Mouse (Mus musculus) midbrain, embryonic 12.5 days (tissue): ENCODE data around the gene Wdr62. TPM values are rescaled to one million over a fixed set of nuclear protein-coding genes. Genes with fewer than 3 reads are reported as not detected.
"Not testable (repeated sequence)": the region's sequence is repeated elsewhere in the genome, so short reads cannot be mapped to it uniquely, and the experiment has no call there.

ENCODE experiments used
- ATAC-seq: fragments of 200-750 bp; cut with Nextera tagmentation; 2 replicates; pipeline ENCODE4 v1.8.0; 2017; ENCODE audit warnings: low read depth, moderate TSS enrichment, moderate library complexity; ENCODE audit not compliant: low FRiP score
- H3K27ac ChIP-seq: fragments of 300-500 bp; sonication (generic); replicated peaks from 2 replicates; pipeline ENCODE4 v1.5.1; 2016; ENCODE audit warnings: mild to moderate bottlenecking
- H3K27me3 ChIP-seq: fragments of 300-500 bp; sonication (generic); 2 replicates; pipeline ENCODE4 v1.6.1; 2016; ENCODE audit warnings: mild to moderate bottlenecking
- H3K36me3 ChIP-seq: fragments of 300-500 bp; sonication (generic); 2 replicates; pipeline ENCODE4 v1.6.1; 2016
- H3K4me1 ChIP-seq: fragments of 300-500 bp; sonication (generic); 2 replicates; pipeline ENCODE4 v1.6.1; 2016
- H3K4me2 ChIP-seq: fragments of 300-500 bp; sonication (generic); replicated peaks from 2 replicates; pipeline ENCODE4 v1.6.1; 2016; ENCODE audit warnings: mild to moderate bottlenecking, moderate library complexity
- H3K4me3 ChIP-seq: fragments of 300-500 bp; sonication (generic); 2 replicates; pipeline ENCODE4 v1.5.1; 2016; ENCODE audit warnings: mild to moderate bottlenecking
- H3K9ac ChIP-seq: fragments of 300-500 bp; sonication (generic); replicated peaks from 2 replicates; pipeline ENCODE4 v1.6.1; 2016; ENCODE audit warnings: mild to moderate bottlenecking, moderate library complexity
- H3K9me3 ChIP-seq: fragments of 300-500 bp; sonication (generic); 2 replicates; pipeline ENCODE4 v1.6.1; 2016; ENCODE audit warnings: mild to moderate bottlenecking
- WGBS: fragments of 180-500 bp; shearing (Covaris S2); methylation state at CpG from one replicate; pipeline ENCODE4 v1.1.7; 2016; 5-methylcytosine and 5-hydroxymethylcytosine counted together
- polyA plus RNA-seq: library from polyadenylated mRNA; unstranded; fragments of >200 nt; fragmentation: Nextera tagmentation; extraction: Ambion mirVana; gene quantifications from 2 replicates; pipeline ENCODE4 v1.2.1, GENCODE M21; 2016

The Wdr62 gene
- polyA plus RNA-seq, 1 experiment from 2014 or later = 11.3 TPM

- Histone ChIP-seq H3K9ac (no peak overlapping the region), H3K4me2 (no peak overlapping the region), H3K9me3 (no peaks in the 10 kb centered on the region), H3K27me3 (no peaks in the 10 kb centered on the region), H3K27ac (no peak overlapping the region), H3K4me3 (no peak overlapping the region), H3K36me3 (peaks cover 2% of the 10 kb centered on the region; the same call in 1 of the 2 replicates), H3K4me1 (peaks cover 12% of the 10 kb centered on the region)
- peak; percentile 32; the same call in 1 of the 2 replicates for ATAC-seq
- 77% methylated on average over 2 of the region's 2 CpGs for WGBS
These were observed 62.9 kb downstream of the Wdr62 start for GRCm38 (mm10) chr7:30217277-30217676.

GRCm38 (mm10) chr7:30216723-30217151 is 63.5 kb downstream of the Wdr62 start:
- peak; percentile 71 for ATAC-seq
- Histone ChIP-seq H3K4me3 (0 out of 2 replicates have a peak overlapping the region, but pooled peaks have one; percentile 5), H3K4me1 (peaks cover 12% of the 10 kb centered on the region), H3K36me3 (no peaks in the 10 kb centered on the region), H3K27me3 (no peaks in the 10 kb centered on the region), H3K27ac (no peak overlapping the region), H3K9ac (no peak overlapping the region), H3K9me3 (no peaks in the 10 kb centered on the region), H3K4me2 (peak overlapping the region; percentile 36)
- 1% methylated on average over 15 of the region's 16 CpGs for whole genome bisulfite sequencing

DNA sequence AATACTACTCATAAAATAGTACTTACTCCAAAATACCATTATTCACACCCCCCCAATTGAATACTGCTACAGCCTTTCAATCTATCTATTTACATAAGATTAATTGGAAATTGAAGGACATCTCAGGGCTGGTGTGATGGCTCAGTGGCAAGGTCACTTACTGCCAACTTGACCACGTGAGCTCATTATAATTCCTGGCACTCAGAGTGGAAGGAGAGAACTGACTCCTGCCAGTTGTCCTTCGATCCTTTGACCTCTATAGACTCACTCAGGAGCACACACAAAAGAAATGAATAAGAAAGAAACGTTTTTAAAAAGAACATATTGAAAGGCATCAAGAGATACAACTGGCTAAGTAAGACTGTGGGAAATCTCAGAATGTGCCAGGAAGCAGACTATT is 64.3 kb downstream of the Wdr62 start:
- H3K27ac ChIP-seq = no peak overlapping the region
- H3K9ac ChIP-seq = no peak overlapping the region
- H3K9me3 ChIP-seq = no peaks in the 10 kb centered on the region
- H3K4me1 ChIP-seq = peaks cover 12% of the 10 kb centered on the region
- ATAC-seq = no peak
- WGBS = 78% methylated on average over 3 of the region's 3 CpGs
- H3K27me3 ChIP-seq = no peaks in the 10 kb centered on the region
- H3K4me2 ChIP-seq = no peak overlapping the region
- H3K4me3 ChIP-seq = no peak overlapping the region
- H3K36me3 ChIP-seq = no peaks in the 10 kb centered on the region

DNA sequence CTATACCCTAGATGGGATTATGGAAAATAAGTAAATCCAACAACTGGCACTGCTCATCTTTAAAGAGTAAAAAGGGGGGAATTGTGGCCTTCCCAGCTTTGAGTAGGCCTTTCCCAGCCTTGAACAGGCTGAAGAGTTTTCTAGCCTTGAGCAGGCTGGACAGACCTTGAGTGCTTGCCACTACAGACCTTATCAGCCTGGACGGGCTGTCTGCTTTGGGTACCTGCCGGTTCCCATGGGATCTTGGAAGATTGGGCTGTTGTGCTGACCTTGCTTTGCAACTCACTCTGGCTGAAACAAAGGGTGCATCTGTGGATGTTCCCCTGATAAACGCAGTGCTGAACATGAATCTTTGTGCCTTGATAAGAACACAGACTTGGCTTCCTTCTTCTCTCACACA is 66.3 kb downstream of the Wdr62 start:
- WGBS = 93% methylated on average over 3 of the region's 3 CpGs
- Histone ChIP-seq H3K27ac (no peak overlapping the region), H3K4me1 (peaks cover under 1% of the 10 kb centered on the region; the same call in 1 of the 2 replicates), H3K36me3 (no peaks in the 10 kb centered on the region), H3K9ac (no peak overlapping the region), H3K9me3 (no peaks in the 10 kb centered on the region), H3K27me3 (no peaks in the 10 kb centered on the region), H3K4me2 (no peak overlapping the region), H3K4me3 (no peak overlapping the region)
- no peak for ATAC-seq

DNA sequence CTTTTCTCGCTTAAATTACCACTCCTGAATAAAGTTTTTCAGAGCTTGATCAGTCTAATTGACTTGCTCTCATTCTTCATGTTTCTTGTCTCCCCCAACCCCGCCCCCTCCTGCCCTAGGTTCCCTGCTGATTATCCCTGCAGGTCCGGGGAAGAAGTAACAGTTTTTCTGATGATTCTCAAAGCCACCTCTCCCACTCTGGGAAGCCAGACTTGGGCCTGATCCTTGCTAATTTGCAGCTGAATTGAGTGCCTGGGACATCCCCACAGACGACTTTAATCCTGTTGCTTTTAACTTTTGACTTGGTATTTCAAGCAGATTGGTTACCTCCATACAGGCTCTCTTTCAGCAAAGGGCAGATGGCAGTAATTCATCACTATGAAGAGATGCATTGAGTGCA is 69.2 kb downstream of the Wdr62 start:
- Histone ChIP-seq H3K4me1 (no peaks in the 10 kb centered on the region), H3K36me3 (no peaks in the 10 kb centered on the region), H3K27ac (no peak overlapping the region), H3K4me3 (no peak overlapping the region), H3K9me3 (no peaks in the 10 kb centered on the region), H3K4me2 (no peak overlapping the region), H3K27me3 (no peaks in the 10 kb centered on the region), H3K9ac (no peak overlapping the region)
- no peak for ATAC-seq
- 6% methylated on average over 4 of the region's 4 CpGs for WGBS

DNA sequence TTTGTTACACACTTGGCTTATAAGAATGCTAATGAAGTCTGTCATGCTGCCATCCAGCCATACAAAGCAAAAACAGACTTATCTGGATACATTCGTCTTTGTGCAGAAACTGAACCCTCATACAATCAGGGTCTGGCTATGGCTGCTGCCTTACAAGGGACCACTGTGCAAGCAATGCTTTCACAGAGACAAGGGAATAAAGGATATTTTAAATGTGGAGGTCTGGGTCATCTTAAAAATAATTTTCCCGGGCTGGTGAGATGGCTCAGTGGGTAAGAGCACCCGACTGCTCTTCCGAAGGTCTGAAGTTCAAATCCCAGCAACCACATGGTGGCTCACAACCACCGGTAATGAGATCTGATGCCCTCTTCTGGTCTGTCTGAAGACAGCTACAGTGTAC is 73.9 kb downstream of the Wdr62 start:
- H3K9me3 ChIP-seq, ATAC-seq, H3K4me3 ChIP-seq, H3K4me1 ChIP-seq, H3K27me3 ChIP-seq, H3K9ac ChIP-seq, H3K27ac ChIP-seq, H3K36me3 ChIP-seq, H3K4me2 ChIP-seq: not testable (repeated sequence)
- 57% methylated on average over 5 of the region's 5 CpGs for WGBS

DNA sequence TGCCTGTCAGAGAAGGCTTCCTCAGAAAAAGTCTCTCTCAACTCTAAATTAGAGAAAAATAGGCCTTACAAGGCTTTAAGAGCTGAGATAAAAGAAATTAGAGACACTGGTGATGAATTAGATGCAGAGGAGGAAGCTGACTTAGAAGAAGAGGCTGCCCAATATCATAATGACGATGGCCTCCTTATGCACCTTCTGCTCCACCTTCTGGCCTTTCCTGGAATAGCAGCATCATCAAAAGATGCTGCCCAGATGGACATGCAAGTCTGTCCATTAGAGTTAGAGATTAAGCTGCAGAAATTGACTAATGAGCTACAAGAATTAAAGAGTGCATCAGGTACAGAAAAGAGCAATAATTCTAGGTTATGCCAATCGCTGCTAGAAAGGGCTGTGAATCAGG is 74.8 kb downstream of the Wdr62 start:
- 6% methylated on average over 2 of the region's 2 CpGs for WGBS
- H3K4me3 ChIP-seq = no peak overlapping the region
- H3K4me2 ChIP-seq = no peak overlapping the region
- no peak overlapping the region for H3K27ac ChIP-seq
- H3K4me1 ChIP-seq = no peaks in the 10 kb centered on the region
- no peak; the same call in 1 of the 2 replicates for ATAC-seq
- no peaks in the 10 kb centered on the region for H3K9me3 ChIP-seq
- H3K9ac ChIP-seq = no peak overlapping the region
- no peaks in the 10 kb centered on the region for H3K36me3 ChIP-seq
- H3K27me3 ChIP-seq = no peaks in the 10 kb centered on the region

- H3K4me3 ChIP-seq = no peak overlapping the region
- no peaks in the 10 kb centered on the region for H3K4me1 ChIP-seq
- no peaks in the 10 kb centered on the region for H3K36me3 ChIP-seq
- no peak for ATAC-seq
- WGBS = 28% methylated on average over 8 of the region's 8 CpGs
- no peaks in the 10 kb centered on the region for H3K9me3 ChIP-seq
- no peaks in the 10 kb centered on the region for H3K27me3 ChIP-seq
- no peak overlapping the region for H3K9ac ChIP-seq
- no peak overlapping the region for H3K4me2 ChIP-seq
- H3K27ac ChIP-seq = no peak overlapping the region
These were observed 75.8 kb downstream of the Wdr62 start for GRCm38 (mm10) chr7:30204380-30204779.

GRCm38 (mm10) chr7:30202895-30203690 is 77.1 kb downstream of the Wdr62 start:
- Histone ChIP-seq H3K4me3 (no peak overlapping the region), H3K27me3 (no peaks in the 10 kb centered on the region), H3K9ac (no peak overlapping the region), H3K9me3 (no peaks in the 10 kb centered on the region), H3K4me1 (no peaks in the 10 kb centered on the region), H3K27ac (no peak overlapping the region), H3K36me3 (no peaks in the 10 kb centered on the region), H3K4me2 (no peak overlapping the region)
- ATAC-seq = no peak
- 79% methylated on average over 11 of the region's 11 CpGs for WGBS

DNA sequence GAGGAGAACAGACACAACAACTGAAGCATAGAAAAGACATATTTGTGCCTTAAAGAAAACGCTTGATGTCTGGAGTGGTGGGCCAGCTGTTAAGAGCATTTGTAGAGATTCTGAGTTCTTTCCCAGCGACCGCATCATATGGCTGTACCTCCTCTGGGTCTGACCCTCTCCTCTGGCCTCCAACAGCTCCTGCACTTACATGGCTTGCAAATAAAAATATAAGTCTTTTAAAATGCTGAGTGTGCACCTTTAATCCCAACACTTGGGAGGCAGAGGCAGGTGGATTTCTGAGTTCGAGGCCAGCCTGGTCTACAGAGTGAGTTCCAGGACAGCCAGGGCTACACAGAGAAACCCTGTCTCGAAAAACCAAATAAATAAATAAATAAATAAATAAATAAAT is 79.6 kb downstream of the Wdr62 start:
- H3K9me3 ChIP-seq, ATAC-seq, H3K4me2 ChIP-seq, H3K36me3 ChIP-seq, H3K4me1 ChIP-seq, H3K27ac ChIP-seq, H3K27me3 ChIP-seq, H3K4me3 ChIP-seq, H3K9ac ChIP-seq: not testable (repeated sequence)
- 90% methylated on average over 5 of the region's 5 CpGs for WGBS

- no peak for ATAC-seq
- H3K4me1 ChIP-seq = peaks cover 3% of the 10 kb centered on the region; the same call in 1 of the 2 replicates
- H3K9ac ChIP-seq = no peak overlapping the region
- H3K36me3 ChIP-seq = no peaks in the 10 kb centered on the region
- H3K27ac ChIP-seq = no peak overlapping the region
- no peak overlapping the region for H3K4me2 ChIP-seq
- H3K27me3 ChIP-seq = no peaks in the 10 kb centered on the region
- H3K4me3 ChIP-seq = no peak overlapping the region
- no peaks in the 10 kb centered on the region for H3K9me3 ChIP-seq
- WGBS = 89% methylated on average over 5 of the region's 5 CpGs
These were observed 80.0 kb downstream of the Wdr62 start for GRCm38 (mm10) chr7:30200200-30200599.

DNA sequence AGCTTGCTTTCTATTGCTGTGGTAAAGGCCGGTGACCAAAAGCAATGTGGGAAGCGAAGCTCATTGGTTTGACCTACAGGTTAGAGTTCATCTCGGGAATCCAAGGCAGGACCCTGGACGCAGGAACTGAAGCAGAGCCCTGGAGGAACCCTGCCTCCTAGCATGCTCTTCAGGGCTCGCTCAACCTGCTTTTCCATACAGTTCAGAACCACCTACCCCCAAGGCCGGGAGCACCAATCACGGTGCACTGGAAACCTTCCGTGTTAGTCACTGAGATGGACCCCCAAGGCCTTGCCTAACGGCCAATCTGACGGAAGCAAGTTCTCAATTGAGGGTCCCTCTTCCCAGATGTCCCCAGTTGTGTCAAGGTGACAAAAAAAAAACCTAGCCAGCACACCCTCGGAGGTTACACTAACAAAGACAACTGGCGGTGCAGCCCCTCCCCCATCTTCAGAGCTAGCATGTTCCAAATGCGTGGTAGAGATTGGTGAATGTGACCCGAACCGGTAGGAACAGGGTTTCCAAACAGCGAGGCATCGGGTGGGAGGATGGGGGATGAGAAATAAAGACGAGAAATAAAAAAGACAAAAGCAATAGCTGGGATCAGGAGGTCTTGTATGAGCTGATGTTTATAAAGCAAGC is 80.6 kb downstream of the Wdr62 start:
- WGBS = 80% methylated on average over 18 of the region's 18 CpGs
- Histone ChIP-seq H3K4me3 (no peak overlapping the region), H3K27me3 (no peaks in the 10 kb centered on the region), H3K9ac (no peak overlapping the region), H3K4me1 (peaks cover 6% of the 10 kb centered on the region; the same call in 1 of the 2 replicates), H3K36me3 (no peaks in the 10 kb centered on the region), H3K27ac (no peak overlapping the region), H3K4me2 (no peak overlapping the region), H3K9me3 (no peaks in the 10 kb centered on the region)
- ATAC-seq = no peak
